Mouse (Mus musculus) intestine, embryonic 15.5 days (tissue): ENCODE data around the gene Neu3. TPM values are rescaled to one million over a fixed set of nuclear protein-coding genes. Genes with fewer than 3 reads are reported as not detected.

ENCODE experiments used
- ATAC-seq: fragments of 200-750 bp; cut with Nextera tagmentation; 2 replicates; pipeline ENCODE4 v1.8.0; 2017; ENCODE audit warnings: moderate TSS enrichment, moderate library complexity
- H3K27ac ChIP-seq: fragments of 300-500 bp; sonication (generic); 2 replicates; pipeline ENCODE4 v1.5.1; 2015; ENCODE audit warnings: mild to moderate bottlenecking, inconsistent platforms
- H3K27me3 ChIP-seq: fragments of 300-500 bp; sonication (generic); replicated peaks from 2 replicates; pipeline ENCODE4 v1.6.1; 2015; ENCODE audit warnings: inconsistent platforms
- H3K36me3 ChIP-seq: fragments of 300-500 bp; sonication (generic); 2 replicates; pipeline ENCODE4 v1.6.1; 2015; ENCODE audit warnings: inconsistent platforms
- H3K4me1 ChIP-seq: fragments of 300-500 bp; sonication (generic); replicated peaks from 2 replicates; pipeline ENCODE4 v1.6.1; 2015; ENCODE audit warnings: inconsistent platforms
- H3K4me2 ChIP-seq: fragments of 300-500 bp; sonication (generic); replicated peaks from 2 replicates; pipeline ENCODE4 v1.6.1; 2015; ENCODE audit warnings: mild to moderate bottlenecking, inconsistent platforms
- H3K4me3 ChIP-seq: fragments of 300-500 bp; sonication (generic); replicated peaks from 2 replicates; pipeline ENCODE4 v1.5.1; 2015; ENCODE audit warnings: inconsistent platforms
- H3K9ac ChIP-seq: fragments of 300-500 bp; sonication (generic); 2 replicates; pipeline ENCODE4 v1.6.1; 2015; ENCODE audit warnings: inconsistent platforms
- H3K9me3 ChIP-seq: fragments of 300-500 bp; sonication (generic); 2 replicates; pipeline ENCODE4 v1.6.1; 2016; ENCODE audit warnings: inconsistent platforms
- WGBS: fragments of 180-500 bp; shearing (Covaris S2); methylation state at CpG from one replicate; pipeline ENCODE4 v1.1.7; 2015; 5-methylcytosine and 5-hydroxymethylcytosine counted together
- polyA plus RNA-seq: library from polyadenylated mRNA; unstranded; fragments of >200 nt; fragmentation: Nextera tagmentation; extraction: Ambion mirVana; gene quantifications from 2 replicates; pipeline ENCODE4 v1.2.1, GENCODE M21; 2015

The Neu3 gene
- polyA plus RNA-seq, 1 experiment from 2014 or later = 5.2 TPM

GRCm38 (mm10) chr7:99854311-99854710 is 26.1 kb upstream of the Neu3 start:
- H3K9ac ChIP-seq = no peak overlapping the region
- H3K27me3 ChIP-seq = no peaks in the 10 kb centered on the region
- H3K27ac ChIP-seq = no peak overlapping the region
- H3K4me1 ChIP-seq = peaks cover 14% of the 10 kb centered on the region
- ATAC-seq = no peak
- H3K4me3 ChIP-seq = no peak overlapping the region
- 86% methylated on average over 4 of the region's 4 CpGs for WGBS
- peaks cover 17% of the 10 kb centered on the region for H3K36me3 ChIP-seq
- no peaks in the 10 kb centered on the region for H3K9me3 ChIP-seq
- H3K4me2 ChIP-seq = no peak overlapping the region

- no peak overlapping the region for H3K4me3 ChIP-seq
- no peak overlapping the region for H3K9ac ChIP-seq
- H3K36me3 ChIP-seq = peaks cover 20% of the 10 kb centered on the region
- H3K27me3 ChIP-seq = no peaks in the 10 kb centered on the region
- H3K4me1 ChIP-seq = peaks cover 14% of the 10 kb centered on the region
- no peak for ATAC-seq
- H3K4me2 ChIP-seq = no peak overlapping the region
- no peak overlapping the region for H3K27ac ChIP-seq
- 71% methylated on average over 7 of the region's 7 CpGs for WGBS
- no peaks in the 10 kb centered on the region for H3K9me3 ChIP-seq
Measured at GRCm38 (mm10) chr7:99853350-99853749, 25.1 kb upstream of the Neu3 start.

GRCm38 (mm10) chr7:99851618-99852017 is 23.4 kb upstream of the Neu3 start:
- Histone ChIP-seq H3K4me1 (peaks cover 4% of the 10 kb centered on the region; the same call in 1 of the 2 replicates), H3K4me2 (no peak overlapping the region), H3K27ac (no peak overlapping the region), H3K4me3 (no peak overlapping the region), H3K9ac (no peak overlapping the region), H3K9me3 (no peaks in the 10 kb centered on the region), H3K27me3 (no peaks in the 10 kb centered on the region), H3K36me3 (peaks cover 29% of the 10 kb centered on the region)
- WGBS = 85% methylated on average over 6 of the region's 6 CpGs
- ATAC-seq = no peak

- no peaks in the 10 kb centered on the region for H3K4me1 ChIP-seq
- H3K9me3 ChIP-seq = no peaks in the 10 kb centered on the region
- peaks cover 25% of the 10 kb centered on the region for H3K36me3 ChIP-seq
- no peak overlapping the region for H3K4me3 ChIP-seq
- no peak overlapping the region for H3K9ac ChIP-seq
- H3K4me2 ChIP-seq = no peak overlapping the region
- H3K27me3 ChIP-seq = no peaks in the 10 kb centered on the region
- H3K27ac ChIP-seq = no peak overlapping the region
- no peak for ATAC-seq
- 59% methylated on average over 1 of the region's 1 CpGs for WGBS
Measured at GRCm38 (mm10) chr7:99851121-99851520, 22.9 kb upstream of the Neu3 start.

- WGBS = 95% methylated on average over 5 of the region's 5 CpGs
- no peak overlapping the region for H3K4me2 ChIP-seq
Measured at GRCm38 (mm10) chr7:99850534-99850933, 22.3 kb upstream of the Neu3 start.

GRCm38 (mm10) chr7:99845533-99846236 is 17.5 kb upstream of the Neu3 start:
- Histone ChIP-seq H3K27me3 (no peaks in the 10 kb centered on the region), H3K27ac (no peak overlapping the region), H3K4me1 (no peaks in the 10 kb centered on the region), H3K9ac (no peak overlapping the region), H3K9me3 (no peaks in the 10 kb centered on the region), H3K4me3 (no peak overlapping the region), H3K4me2 (no peak overlapping the region), H3K36me3 (peaks cover 25% of the 10 kb centered on the region)
- WGBS = 89% methylated on average over 8 of the region's 8 CpGs
- ATAC-seq = no peak

More at GRCm38 (mm10) chr7:99850534-99850933, 22.3 kb upstream of the Neu3 start:
- Histone ChIP-seq H3K9ac (no peak overlapping the region), H3K4me3 (no peak overlapping the region), H3K27me3 (no peaks in the 10 kb centered on the region), H3K9me3 (no peaks in the 10 kb centered on the region), H3K27ac (no peak overlapping the region), H3K4me1 (no peaks in the 10 kb centered on the region), H3K36me3 (peaks cover 25% of the 10 kb centered on the region)
- no peak for ATAC-seq

- WGBS = 87% methylated on average over 3 of the region's 3 CpGs
- Histone ChIP-seq H3K4me1 (peaks cover 6% of the 10 kb centered on the region; the same call in 1 of the 2 replicates), H3K4me3 (no peak overlapping the region), H3K4me2 (no peak overlapping the region), H3K27me3 (no peaks in the 10 kb centered on the region), H3K9me3 (no peaks in the 10 kb centered on the region), H3K36me3 (peaks cover 8% of the 10 kb centered on the region), H3K27ac (peak overlapping the region; percentile 54), H3K9ac (no peak overlapping the region)
- 0 out of 2 replicates have a peak, but pooled peaks have one; percentile 8 for ATAC-seq
Measured at GRCm38 (mm10) chr7:99838241-99838640, 10.0 kb upstream of the Neu3 start.

- H3K9ac ChIP-seq = no peak overlapping the region
- WGBS = 60% methylated on average over 6 of the region's 6 CpGs
- ATAC-seq = peak; percentile 81
Measured at GRCm38 (mm10) chr7:99837358-99838071, 9.3 kb upstream of the Neu3 start.

GRCm38 (mm10) chr7:99836781-99837180 is 8.6 kb upstream of the Neu3 start:
- no peak for ATAC-seq
- peaks cover 6% of the 10 kb centered on the region; the same call in 1 of the 2 replicates for H3K4me1 ChIP-seq
- no peaks in the 10 kb centered on the region for H3K9me3 ChIP-seq
- 45% methylated on average over 4 of the region's 4 CpGs for WGBS
- H3K9ac ChIP-seq = no peak overlapping the region
- H3K27me3 ChIP-seq = no peaks in the 10 kb centered on the region
- 0 out of 2 replicates have a peak overlapping the region, but pooled peaks have one; percentile 56 for H3K27ac ChIP-seq
- H3K4me3 ChIP-seq = no peak overlapping the region
- H3K4me2 ChIP-seq = no peak overlapping the region
- peaks cover 2% of the 10 kb centered on the region; the same call in 1 of the 2 replicates for H3K36me3 ChIP-seq

More at GRCm38 (mm10) chr7:99837358-99838071, 9.3 kb upstream of the Neu3 start:
- H3K4me1 ChIP-seq = peaks cover 6% of the 10 kb centered on the region; the same call in 1 of the 2 replicates
- H3K36me3 ChIP-seq = peaks cover 2% of the 10 kb centered on the region; the same call in 1 of the 2 replicates
- no peak overlapping the region for H3K4me2 ChIP-seq
- no peak overlapping the region for H3K4me3 ChIP-seq
- no peaks in the 10 kb centered on the region for H3K9me3 ChIP-seq
- H3K27ac ChIP-seq = peak overlapping the region; percentile 54
- no peaks in the 10 kb centered on the region for H3K27me3 ChIP-seq

- no peak for ATAC-seq
- 82% methylated on average over 5 of the region's 5 CpGs for WGBS
- H3K4me3 ChIP-seq = no peak overlapping the region
- H3K27ac ChIP-seq = no peak overlapping the region
- no peak overlapping the region for H3K4me2 ChIP-seq
- peaks cover 2% of the 10 kb centered on the region; the same call in 1 of the 2 replicates for H3K36me3 ChIP-seq
- H3K9ac ChIP-seq = no peak overlapping the region
- no peaks in the 10 kb centered on the region for H3K9me3 ChIP-seq
- peaks cover 6% of the 10 kb centered on the region; the same call in 1 of the 2 replicates for H3K4me1 ChIP-seq
- H3K27me3 ChIP-seq = no peaks in the 10 kb centered on the region
Measured at GRCm38 (mm10) chr7:99834314-99834853, 6.2 kb upstream of the Neu3 start.

GRCm38 (mm10) chr7:99833846-99834222 is 5.6 kb upstream of the Neu3 start:
- no peak for ATAC-seq
- Histone ChIP-seq H3K4me1 (peaks cover 6% of the 10 kb centered on the region; the same call in 1 of the 2 replicates), H3K4me2 (no peak overlapping the region), H3K9me3 (no peaks in the 10 kb centered on the region), H3K27me3 (no peaks in the 10 kb centered on the region), H3K9ac (no peak overlapping the region), H3K27ac (no peak overlapping the region), H3K4me3 (no peak overlapping the region), H3K36me3 (0 out of 2 replicates have a peak, but pooled peaks cover 2% of the 10 kb centered on the region)
- WGBS = 94% methylated on average over 2 of the region's 2 CpGs

GRCm38 (mm10) chr7:99833115-99833845 is 5.1 kb upstream of the Neu3 start:
- no peak overlapping the region for H3K4me3 ChIP-seq
- no peak overlapping the region for H3K9ac ChIP-seq
- no peak overlapping the region for H3K27ac ChIP-seq
- no peaks in the 10 kb centered on the region for H3K9me3 ChIP-seq
- no peaks in the 10 kb centered on the region for H3K27me3 ChIP-seq
- H3K4me2 ChIP-seq = no peak overlapping the region
- ATAC-seq = no peak
- no peaks in the 10 kb centered on the region for H3K36me3 ChIP-seq
- WGBS = 83% methylated on average over 5 of the region's 5 CpGs
- peaks cover 5% of the 10 kb centered on the region; the same call in 1 of the 2 replicates for H3K4me1 ChIP-seq
